8 mouse cellular contexts compared by ENCODE assay signal in genomic region chr9:70421257-70422056, GRCm38 (mm10). TPM values are rescaled to one million over a fixed set of nuclear protein-coding genes. Genes with fewer than 3 reads are reported as not detected.
DNase-seq lines count a peak whose midpoint lies in the region; ATAC-seq lines count a peak whose summit lies in the region.

TSS of gene Ccnb2 (minus strand) at chr9:70421547.

- peaks cover 34% of the 10 kb centered on the region for H3K36me3 ChIP-seq in hindbrain, embryonic 13.5 days

- 3% methylated on average over 45 of the region's 45 CpGs for WGBS in hindbrain, embryonic 13.5 days

- peak within 1 kb of the TSS; percentile 65 for H3K9ac ChIP-seq in hindbrain, embryonic 13.5 days

- ATAC-seq in hindbrain, embryonic 13.5 days (ENCODE audit: low FRiP score): peak; percentile 96

- peak within 1 kb of the TSS; percentile 51 for H3K4me3 ChIP-seq in hindbrain, embryonic 13.5 days

- no peaks in the 10 kb centered on the region for H3K9me3 ChIP-seq in hindbrain, embryonic 13.5 days

- peak; percentile 78 for DNase-seq in NIH3T3 (ENCODE audit: low read depth)
- DNase-seq in cerebellum, postnatal 10 days: peak; percentile 93 to 94
- peak; percentile 76 to 80 for DNase-seq in frontal cortex, postnatal 14 days (ENCODE audit: low spot score in 2 of 2)
- DNase-seq in layer of hippocampus, postnatal 25 days (ENCODE audit: extremely low spot score in 1 of 2, low spot score in 1 of 2): peak; percentile 37 to 73
- peak; percentile 90 for DNase-seq in lung, postnatal 25 days (ENCODE audit: low spot score)
- peak; percentile 95 for DNase-seq in retina, postnatal 1 day
- DNase-seq in urinary bladder, adult 18-20 months (ENCODE audit: low spot score in 2 of 2): peak; percentile 60 to 66

- H3K27me3 ChIP-seq in hindbrain, embryonic 13.5 days: no peaks in the 10 kb centered on the region

- H3K27ac ChIP-seq in hindbrain, embryonic 13.5 days: no peak within 1 kb of the TSS

- peaks cover 15% of the 10 kb centered on the region for H3K4me1 ChIP-seq in hindbrain, embryonic 13.5 days (replicated peaks)

- peak within 1 kb of the TSS; percentile 95 for H3K4me2 ChIP-seq in hindbrain, embryonic 13.5 days

RNA-seq across cellular contexts. Expression of gene Ccnb2, which starts in this region (rescaled TPM):
- 45.3 and 46.7 TPM in 2 replicates for polyA plus RNA-seq in hindbrain, embryonic 13.5 days (2015; fragmentation: Nextera tagmentation; extraction: Ambion mirVana)
- total RNA-seq in layer of hippocampus, postnatal 25 days (2021): 1 to 10 TPM; 1.1 to 1.4 TPM
